Mouse (Mus musculus) spleen, adult 2 months (tissue): Measurements from ENCODE around the gene Vwa8.

Experiments used
- CTCF ChIP-seq: fragments of 200-500 bp; IDR thresholded peaks from 2 replicates; pipeline ENCODE4 v1.5.1; 2011; ENCODE audit warnings: mild to moderate bottlenecking, inconsistent platforms; ENCODE audit not compliant: insufficient read depth, insufficient read length, insufficient replicate concordance; ENCODE audit errors: extremely low read depth
- POLR2A ChIP-seq: fragments of 200-500 bp; IDR thresholded peaks from 2 replicates; pipeline ENCODE4 v1.6.1; 2011; ENCODE audit warnings: low read depth, low read length, inconsistent platforms

- TF ChIP-seq CTCF (no peak), POLR2A (no peak)
These were observed 47.4 kb downstream of the Vwa8 start for GRCm38 (mm10) chr14:78896252-78896651.
